Mouse (Mus musculus) embryonic fibroblast, embryonic 13.5 days (primary cell): ENCODE data around the gene Galnt2.

ENCODE experiments used
- CTCF ChIP-seq: IDR thresholded peaks from 2 replicates; pipeline ENCODE4 v1.5.1; 2011; ENCODE audit warnings: mild to moderate bottlenecking, control low read depth, low read length, moderate library complexity, borderline replicate concordance; ENCODE audit not compliant: insufficient read depth
- POLR2A ChIP-seq: IDR thresholded peaks from 2 replicates; pipeline ENCODE4 v1.6.1; 2011; ENCODE audit warnings: low read depth, mild to moderate bottlenecking, control low read depth, low read length, moderate library complexity

DNA sequence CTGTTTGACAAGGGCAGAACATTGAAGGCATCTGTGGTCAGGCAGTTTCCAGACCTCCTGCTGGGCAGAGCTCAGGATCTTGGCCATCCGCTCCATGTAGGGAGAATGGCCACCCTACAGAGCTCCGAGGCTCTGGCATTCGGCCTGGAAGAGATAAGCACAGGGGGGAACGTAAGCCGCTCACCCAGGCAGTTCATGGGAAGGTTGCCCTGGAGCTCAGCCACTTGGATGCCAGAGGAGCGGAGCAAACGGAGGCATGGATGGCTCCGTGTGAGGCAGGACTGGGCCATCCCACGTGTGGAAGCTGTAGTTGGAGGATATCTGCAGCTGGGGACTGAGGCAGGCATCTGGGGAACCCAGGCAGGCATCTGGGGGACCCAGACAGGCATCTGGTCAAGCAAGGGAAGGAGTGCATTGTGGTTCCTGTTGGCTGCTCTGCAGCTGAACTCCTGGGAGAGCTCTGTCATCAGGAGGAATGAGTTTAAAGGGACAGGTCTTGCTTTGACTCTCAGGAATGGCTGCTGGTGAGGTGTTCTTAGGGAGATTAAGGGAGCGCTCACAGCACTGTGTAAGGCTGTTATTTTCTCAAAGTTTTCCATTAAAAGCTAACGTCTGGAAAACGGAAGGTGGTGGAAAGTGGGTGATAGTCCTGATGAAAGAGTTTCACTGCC, 85.4 kb downstream of the Galnt2 start:
- no peak for TF ChIP-seq POLR2A
- TF ChIP-seq CTCF: no peak
